Mouse (Mus musculus): ENCODE data around the gene Sgta.

Sgta gene

GRCm38 (mm10) chr10:81019687-81020086 is 40.3 kb downstream of the Sgta start:
- DNase-seq (ENCODE audit: low spot score in 2 of 2): no peak

- DNase-seq (ENCODE audit: low spot score in 2 of 2): no peak
Observed at GRCm38 (mm10) chr10:81018326-81018725, 41.7 kb downstream of the Sgta start.

GRCm38 (mm10) chr10:81016645-81017044 is 43.3 kb downstream of the Sgta start:
- peak; percentile 45 to 64 for DNase-seq (ENCODE audit: low spot score in 2 of 2)

- no peak for DNase-seq (ENCODE audit: low spot score in 2 of 2)
Observed at GRCm38 (mm10) chr10:81015666-81016065, 44.3 kb downstream of the Sgta start.

GRCm38 (mm10) chr10:81014393-81015384 is 45.3 kb downstream of the Sgta start, which contains the start of gene Gng7:
Gng7 (minus strand) TSS chr10:81014945.
- peak; percentile 76 to 85 for DNase-seq (ENCODE audit: low spot score in 2 of 2)

- DNase-seq (ENCODE audit: low spot score in 2 of 2): no peak
Observed at GRCm38 (mm10) chr10:81010851-81011250, 49.1 kb downstream of the Sgta start.

- no peak for DNase-seq (ENCODE audit: low spot score in 2 of 2)
Observed at GRCm38 (mm10) chr10:81007240-81007639, 52.7 kb downstream of the Sgta start.

- DNase-seq (ENCODE audit: low spot score in 2 of 2): no peak
Observed at GRCm38 (mm10) chr10:81006005-81006677, 53.8 kb downstream of the Sgta start.

- no peak for DNase-seq (ENCODE audit: low spot score in 2 of 2)
Observed at GRCm38 (mm10) chr10:81001161-81001560, 58.8 kb downstream of the Sgta start.

- DNase-seq (ENCODE audit: low spot score in 2 of 2): no peak
Observed at GRCm38 (mm10) chr10:81000197-81001062, 59.6 kb downstream of the Sgta start.

- peak; percentile 67 to 82 for DNase-seq (ENCODE audit: low spot score in 2 of 2)
Observed at GRCm38 (mm10) chr10:80999362-81000196, 60.4 kb downstream of the Sgta start.

- peak in 1 of 2 experiments; percentile 40 for DNase-seq (ENCODE audit: low spot score in 2 of 2)
Observed at GRCm38 (mm10) chr10:80998778-80999177, 61.2 kb downstream of the Sgta start.

GRCm38 (mm10) chr10:80998021-80998420 is 62.0 kb downstream of the Sgta start:
- DNase-seq (ENCODE audit: low spot score in 2 of 2): no peak

- no peak for DNase-seq (ENCODE audit: low spot score in 2 of 2)
Observed at GRCm38 (mm10) chr10:80997332-80997731, 62.6 kb downstream of the Sgta start.

GRCm38 (mm10) chr10:80996501-80996900 is 63.5 kb downstream of the Sgta start:
- DNase-seq (ENCODE audit: low spot score in 2 of 2): no peak

- peak; percentile 49 to 75 for DNase-seq (ENCODE audit: low spot score in 2 of 2)
Observed at GRCm38 (mm10) chr10:80995091-80995632, 64.8 kb downstream of the Sgta start.

GRCm38 (mm10) chr10:80994621-80995020 is 65.4 kb downstream of the Sgta start:
- DNase-seq (ENCODE audit: low spot score in 2 of 2): no peak

All from spleen, postnatal 14 days (tissue).